Mouse (Mus musculus) neural tube, embryonic 12.5 days (tissue): ENCODE measurements at regions not wholly inside any gene's neighbourhood (a gene's known extent, or its start where the extent isn't known, plus 50 kb on each side); places are given as distances from the start of the nearest gene placed in this dataset.

Experiments
- ATAC-seq: fragments of 200-750 bp; cut with Nextera tagmentation; 2 replicates; pipeline ENCODE4 v1.8.0; 2017; ENCODE audit warnings: low read depth, mild to moderate bottlenecking, moderate TSS enrichment, moderate library complexity; ENCODE audit not compliant: low FRiP score
- H3K27ac ChIP-seq: fragments of 300-500 bp; sonication (generic); 2 replicates; pipeline ENCODE4 v1.5.1; 2016
- H3K27me3 ChIP-seq: fragments of 300-500 bp; sonication (generic); replicated peaks from 2 replicates; pipeline ENCODE4 v1.6.1; 2016; ENCODE audit warnings: mild to moderate bottlenecking
- H3K36me3 ChIP-seq: fragments of 300-500 bp; sonication (generic); 2 replicates; pipeline ENCODE4 v1.6.1; 2016; ENCODE audit warnings: mild to moderate bottlenecking
- H3K4me1 ChIP-seq: fragments of 300-500 bp; sonication (generic); 2 replicates; pipeline ENCODE4 v1.6.1; 2016
- H3K4me2 ChIP-seq: fragments of 300-500 bp; sonication (generic); replicated peaks from 2 replicates; pipeline ENCODE4 v1.6.1; 2016; ENCODE audit warnings: mild to moderate bottlenecking
- H3K4me3 ChIP-seq: fragments of 300-500 bp; sonication (generic); 2 replicates; pipeline ENCODE4 v1.5.1; 2016
- H3K9ac ChIP-seq: fragments of 300-500 bp; sonication (generic); 2 replicates; pipeline ENCODE4 v1.6.1; 2016; ENCODE audit warnings: mild to moderate bottlenecking
- H3K9me3 ChIP-seq: fragments of 300-500 bp; sonication (generic); 2 replicates; pipeline ENCODE4 v1.6.1; 2016; ENCODE audit warnings: mild to moderate bottlenecking
- WGBS: fragments of 180-500 bp; shearing (Covaris S2); methylation state at CpG from one replicate; pipeline ENCODE4 v1.1.7; 2016; 5-methylcytosine and 5-hydroxymethylcytosine counted together

DNA sequence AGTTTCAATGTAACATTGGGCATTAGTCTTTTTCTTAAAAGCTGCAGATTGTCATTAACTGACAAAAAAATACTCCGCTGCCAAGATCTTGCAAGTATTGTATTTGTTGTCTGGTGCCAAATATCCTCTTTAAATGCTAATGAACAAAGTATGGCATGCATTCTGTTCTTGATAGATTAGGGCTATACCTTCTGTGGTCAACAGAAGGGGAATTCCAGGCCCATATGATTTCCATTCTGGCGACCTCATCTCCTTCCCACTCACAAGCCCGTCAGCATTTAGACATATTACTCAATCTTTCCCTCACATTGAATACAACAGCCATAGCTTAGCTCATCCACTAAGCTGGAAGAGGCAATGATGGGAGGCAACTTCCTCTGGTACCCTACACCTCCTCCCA lies 272.8 kb upstream of the Dach1 start:
- 84% methylated on average over 3 of the region's 3 CpGs for WGBS
- no peaks in the 10 kb centered on the region for H3K36me3 ChIP-seq

DNA sequence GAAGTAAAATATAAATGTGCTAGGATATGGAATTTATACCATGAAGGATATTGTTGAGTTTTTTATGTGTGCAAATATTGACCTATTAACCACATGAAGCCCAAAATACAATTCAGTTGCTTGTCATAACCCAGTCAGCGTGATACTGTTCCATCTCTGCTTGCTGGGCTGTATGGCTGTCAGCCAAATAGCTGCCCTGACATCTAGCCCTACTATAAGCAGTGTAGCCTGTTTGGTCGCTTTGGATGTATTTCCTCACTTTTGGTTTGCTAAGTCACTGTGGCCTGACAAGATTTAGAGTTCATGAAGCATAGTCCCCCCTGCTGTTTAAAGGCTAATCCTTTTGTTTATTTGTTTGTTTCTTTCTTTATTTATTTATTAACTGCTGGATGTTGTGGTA lies 272.4 kb upstream of the Dach1 start:
- no peak for ATAC-seq
- Histone ChIP-seq H3K36me3 (no peaks in the 10 kb centered on the region), H3K27me3 (no peaks in the 10 kb centered on the region), H3K4me3 (no peak overlapping the region), H3K9me3 (no peaks in the 10 kb centered on the region), H3K27ac (no peak overlapping the region), H3K4me2 (no peak overlapping the region), H3K9ac (no peak overlapping the region), H3K4me1 (no peaks in the 10 kb centered on the region)
- WGBS, result 76% methylated on average over 2 of the region's 2 CpGs

More for the DNA sequence above, 272.8 kb upstream of the Dach1 start:
- Histone ChIP-seq H3K4me1 (no peaks in the 10 kb centered on the region), H3K27ac (no peak overlapping the region), H3K9me3 (no peaks in the 10 kb centered on the region), H3K9ac (no peak overlapping the region), H3K27me3 (no peaks in the 10 kb centered on the region), H3K4me2 (no peak overlapping the region), H3K4me3 (no peak overlapping the region)
- ATAC-seq, result no peak

GRCm38 (mm10) chr14:98431959-98432358 lies 262.4 kb upstream of the Dach1 start:
- no peaks in the 10 kb centered on the region for H3K36me3 ChIP-seq
- no peaks in the 10 kb centered on the region for H3K9me3 ChIP-seq
- no peaks in the 10 kb centered on the region for H3K27me3 ChIP-seq
- 60% methylated on average over 11 of the region's 11 CpGs for WGBS
- no peak overlapping the region for H3K9ac ChIP-seq
- no peak overlapping the region for H3K4me3 ChIP-seq
- no peak overlapping the region for H3K4me2 ChIP-seq
- ATAC-seq, result no peak
- H3K4me1 ChIP-seq, result no peaks in the 10 kb centered on the region
- no peak overlapping the region for H3K27ac ChIP-seq

DNA sequence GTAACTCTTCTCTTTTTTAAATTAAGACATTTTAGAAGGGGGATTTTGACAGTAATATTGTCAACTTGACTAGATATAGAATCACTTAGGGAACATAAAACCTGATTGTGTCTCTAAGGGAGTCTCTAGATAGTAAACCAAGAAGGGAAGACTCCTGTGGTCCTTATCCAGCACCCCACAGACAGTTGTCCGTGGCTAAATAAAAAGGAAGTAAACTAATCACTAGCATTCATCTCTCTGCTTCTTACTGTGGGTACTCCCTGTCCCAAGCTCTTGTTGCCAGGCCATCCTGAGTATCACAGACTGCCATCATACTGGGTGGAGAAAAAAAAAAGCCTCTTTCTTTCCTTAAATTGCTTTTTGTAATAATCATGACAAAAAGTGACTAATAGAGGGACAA lies 248.2 kb upstream of the Dach1 start:
- Histone ChIP-seq H3K4me3 (no peak overlapping the region), H3K9ac (no peak overlapping the region), H3K27ac (no peak overlapping the region), H3K27me3 (no peaks in the 10 kb centered on the region), H3K36me3 (no peaks in the 10 kb centered on the region), H3K9me3 (no peaks in the 10 kb centered on the region), H3K4me2 (no peak overlapping the region), H3K4me1 (no peaks in the 10 kb centered on the region)
- 69% methylated on average over 1 of the region's 1 CpGs for WGBS
- no peak for ATAC-seq

GRCm38 (mm10) chr14:98414201-98414600 lies 244.6 kb upstream of the Dach1 start:
- Histone ChIP-seq H3K9me3 (no peaks in the 10 kb centered on the region), H3K4me1 (no peaks in the 10 kb centered on the region), H3K27me3 (no peaks in the 10 kb centered on the region), H3K9ac (no peak overlapping the region), H3K27ac (no peak overlapping the region), H3K36me3 (no peaks in the 10 kb centered on the region), H3K4me3 (no peak overlapping the region), H3K4me2 (no peak overlapping the region)
- 65% methylated on average over 7 of the region's 7 CpGs for WGBS
- ATAC-seq, result 0 out of 2 replicates have a peak, but pooled peaks have one; percentile 25

DNA sequence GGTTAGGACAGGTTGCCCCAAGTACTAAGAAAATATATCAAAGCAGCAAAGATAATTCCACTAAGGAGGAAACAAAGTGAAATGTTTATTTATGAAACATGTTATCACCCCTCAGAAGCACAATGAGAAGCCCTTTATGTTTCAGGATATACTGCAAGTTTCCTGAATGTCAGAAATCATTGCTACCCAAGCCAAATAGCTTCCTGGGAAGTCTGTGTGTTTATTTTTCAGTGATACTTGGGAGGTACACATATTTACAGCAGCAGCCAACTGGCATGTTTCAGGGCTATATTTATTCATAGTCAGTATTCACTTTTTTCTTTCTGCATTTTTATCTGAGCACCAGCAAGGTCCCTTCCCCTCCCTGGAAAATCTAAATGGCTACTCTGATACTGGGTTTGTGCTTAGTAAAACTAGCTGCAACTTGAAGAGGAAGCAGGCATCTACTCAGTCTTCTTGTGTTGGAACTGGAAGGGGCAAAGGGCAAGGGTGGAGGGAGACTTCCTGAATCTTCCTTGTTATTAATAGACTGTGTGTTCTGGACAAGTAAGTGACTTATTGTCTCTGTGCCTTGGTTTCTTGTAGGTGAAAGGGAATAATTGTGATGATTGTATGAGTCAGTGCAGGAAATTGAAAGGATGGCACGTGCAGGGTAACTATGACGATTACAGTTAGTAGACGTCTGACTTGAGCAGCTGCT lies 236.5 kb upstream of the Dach1 start:
- Histone ChIP-seq H3K4me2 (no peak overlapping the region), H3K27ac (no peak overlapping the region), H3K9me3 (no peaks in the 10 kb centered on the region), H3K36me3 (no peaks in the 10 kb centered on the region), H3K9ac (no peak overlapping the region), H3K27me3 (no peaks in the 10 kb centered on the region), H3K4me1 (no peaks in the 10 kb centered on the region), H3K4me3 (no peak overlapping the region)
- 68% methylated on average over 3 of the region's 3 CpGs for WGBS
- no peak for ATAC-seq

DNA sequence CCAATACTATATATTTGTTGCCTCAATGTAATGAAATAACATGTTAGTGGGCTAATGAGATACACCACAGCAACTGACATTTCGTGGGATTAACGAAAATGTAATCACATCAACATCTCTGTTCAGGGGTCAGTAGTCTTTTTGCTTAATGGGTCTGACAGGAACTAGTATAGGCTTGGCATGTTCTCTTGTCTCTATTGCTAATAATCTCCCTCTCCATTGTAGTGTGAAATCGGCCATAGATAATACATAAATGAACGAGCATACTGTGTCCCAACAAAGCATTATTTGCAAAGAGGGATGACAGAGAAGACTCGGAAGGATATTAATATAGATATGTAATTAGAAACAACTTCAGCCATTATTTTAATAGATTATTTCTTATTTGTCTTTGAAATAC lies 234.5 kb upstream of the Dach1 start:
- Histone ChIP-seq H3K4me1 (no peaks in the 10 kb centered on the region), H3K4me3 (no peak overlapping the region), H3K27me3 (no peaks in the 10 kb centered on the region), H3K9ac (no peak overlapping the region), H3K27ac (no peak overlapping the region), H3K4me2 (no peak overlapping the region), H3K36me3 (no peaks in the 10 kb centered on the region), H3K9me3 (no peaks in the 10 kb centered on the region)
- no peak for ATAC-seq
- WGBS, result 86% methylated on average over 5 of the region's 5 CpGs

- WGBS, result 56% methylated on average over 4 of the region's 4 CpGs
- no peaks in the 10 kb centered on the region for H3K4me1 ChIP-seq
- no peak overlapping the region for H3K27ac ChIP-seq
- no peaks in the 10 kb centered on the region for H3K9me3 ChIP-seq
- H3K4me3 ChIP-seq, result no peak overlapping the region
- no peak for ATAC-seq
- no peaks in the 10 kb centered on the region for H3K27me3 ChIP-seq
- no peak overlapping the region for H3K4me2 ChIP-seq
- no peak overlapping the region for H3K9ac ChIP-seq
- no peaks in the 10 kb centered on the region for H3K36me3 ChIP-seq
Measured at GRCm38 (mm10) chr14:98387871-98388270, 218.3 kb upstream of the Dach1 start.
